Mouse (Mus musculus) megakaryocyte, embryonic 14.5 days (primary cell): ENCODE measurements around the gene Pmpca.

Experiments
- FLI1 ChIP-seq: IDR thresholded peaks from 2 replicates; pipeline ENCODE4 v1.6.1; 2012; ENCODE audit warnings: low read length, inconsistent platforms, mixed read lengths
- GATA1 ChIP-seq: IDR thresholded peaks from 3 replicates; pipeline ENCODE4 v1.6.1; 2012; ENCODE audit warnings: mixed read lengths, low read length, inconsistent platforms, borderline replicate concordance

GRCm38 (mm10) chr2:26446671-26447070 is 57.5 kb downstream of the Pmpca start:
- TF ChIP-seq GATA1 = no peak
- TF ChIP-seq FLI1 = no peak
